Mouse (Mus musculus) liver, embryonic 13.5 days (tissue): ENCODE measurements around the gene Irgc1. TPM values are rescaled to one million over a fixed set of nuclear protein-coding genes. Genes with fewer than 3 reads are reported as not detected.

Experiments used
- ATAC-seq: fragments of 200-750 bp; cut with Nextera tagmentation; 2 replicates; pipeline ENCODE4 v1.8.0; 2017; ENCODE audit warnings: low read depth, mild to moderate bottlenecking, moderate number of reproducible peaks, moderate library complexity
- DNase-seq: peaks from one replicate; pipeline ENCODE4 v3.0.0; 2022
- H3K27ac ChIP-seq: fragments of 300-500 bp; sonication (generic); 2 replicates; pipeline ENCODE4 v1.5.1; 2015; ENCODE audit warnings: moderate library complexity, mild to moderate bottlenecking, inconsistent platforms
- H3K27me3 ChIP-seq: fragments of 300-500 bp; sonication (generic); 2 replicates; pipeline ENCODE4 v1.6.1; 2015; ENCODE audit warnings: mild to moderate bottlenecking, inconsistent platforms
- H3K36me3 ChIP-seq: fragments of 300-500 bp; sonication (generic); 2 replicates; pipeline ENCODE4 v1.6.1; 2015; ENCODE audit warnings: mild to moderate bottlenecking, inconsistent platforms
- H3K4me1 ChIP-seq: fragments of 300-500 bp; sonication (generic); replicated peaks from 2 replicates; pipeline ENCODE4 v1.6.1; 2015; ENCODE audit warnings: inconsistent platforms
- H3K4me2 ChIP-seq: fragments of 300-500 bp; sonication (generic); 2 replicates; pipeline ENCODE4 v1.6.1; 2015; ENCODE audit warnings: inconsistent platforms, mild to moderate bottlenecking, moderate library complexity
- H3K4me3 ChIP-seq: fragments of 300-500 bp; sonication (generic); replicated peaks from 2 replicates; pipeline ENCODE4 v1.5.1; 2015; ENCODE audit warnings: mild to moderate bottlenecking, inconsistent platforms
- H3K9ac ChIP-seq: fragments of 300-500 bp; sonication (generic); 2 replicates; pipeline ENCODE4 v1.6.1; 2015; ENCODE audit warnings: mild to moderate bottlenecking, inconsistent platforms
- H3K9me3 ChIP-seq: fragments of 300-500 bp; sonication (generic); replicated peaks from 2 replicates; pipeline ENCODE4 v1.6.1; 2016; ENCODE audit warnings: inconsistent platforms
- WGBS: fragments of 180-500 bp; shearing (Covaris S2); methylation state at CpG from one replicate; pipeline ENCODE4 v1.1.7; 2015; ENCODE audit not compliant: insufficient replicate concordance; 5-methylcytosine and 5-hydroxymethylcytosine counted together
- polyA plus RNA-seq: library from polyadenylated mRNA; unstranded; fragments of >200 nt; fragmentation: Nextera tagmentation; extraction: Ambion mirVana; gene quantifications from 2 replicates; pipeline ENCODE4 v1.2.1, GENCODE M21; 2015

Gene Irgc1
- polyA plus RNA-seq, 1 experiment from 2014 or later: not detected

GRCm38 (mm10) chr7:24481474-24482207 lies 29.5 kb upstream of the Irgc1 start, which contains the start of gene Cadm4:
Cadm4 (plus strand) TSS chr7:24482023.
- DNase-seq: peak; percentile 71
- peak; percentile 77 for ATAC-seq
- peaks cover 17% of the 10 kb centered on the region for H3K4me1 ChIP-seq
- peak within 1 kb of the TSS; percentile 75 for H3K4me2 ChIP-seq
- WGBS: under 1% methylated on average over 64 of the region's 83 CpGs
- H3K4me3 ChIP-seq: peak within 1 kb of the TSS; percentile 59
- H3K27ac ChIP-seq: no peak within 1 kb of the TSS
- no peaks in the 10 kb centered on the region for H3K36me3 ChIP-seq
- peaks cover 78% of the 10 kb centered on the region for H3K27me3 ChIP-seq
- H3K9ac ChIP-seq: peak within 1 kb of the TSS; percentile 43
- H3K9me3 ChIP-seq: 0 out of 2 replicates have a peak, but pooled peaks cover 3% of the 10 kb centered on the region

- H3K4me2 ChIP-seq: peak overlapping the region; percentile 75
- H3K27ac ChIP-seq: no peak overlapping the region
- DNase-seq (no peak), ATAC-seq (0 out of 2 replicates have a peak, but pooled peaks have one; percentile 5)
- peaks cover 17% of the 10 kb centered on the region for H3K4me1 ChIP-seq
- H3K36me3 ChIP-seq: no peaks in the 10 kb centered on the region
- 10% methylated on average over 14 of the region's 14 CpGs for WGBS
- H3K27me3 ChIP-seq: peaks cover 72% of the 10 kb centered on the region
- no peak overlapping the region for H3K9ac ChIP-seq
- H3K9me3 ChIP-seq: 0 out of 2 replicates have a peak, but pooled peaks cover 3% of the 10 kb centered on the region
- peak overlapping the region; percentile 59 for H3K4me3 ChIP-seq
These were observed 28.9 kb upstream of the Irgc1 start for GRCm38 (mm10) chr7:24480986-24481473.

GRCm38 (mm10) chr7:24480121-24480941 lies 28.2 kb upstream of the Irgc1 start:
- Histone ChIP-seq H3K4me3 (no peak overlapping the region), H3K27me3 (peaks cover 67% of the 10 kb centered on the region), H3K4me2 (no peak overlapping the region), H3K36me3 (no peaks in the 10 kb centered on the region), H3K9ac (no peak overlapping the region), H3K4me1 (peaks cover 17% of the 10 kb centered on the region), H3K27ac (no peak overlapping the region), H3K9me3 (0 out of 2 replicates have a peak, but pooled peaks cover 3% of the 10 kb centered on the region)
- 58% methylated on average over 18 of the region's 18 CpGs for WGBS
- DNase-seq (no peak), ATAC-seq (no peak)

- H3K9ac ChIP-seq: no peak overlapping the region
- H3K27ac ChIP-seq: no peak overlapping the region
- H3K4me2 ChIP-seq: no peak overlapping the region
- no peak overlapping the region for H3K4me3 ChIP-seq
- peaks cover 17% of the 10 kb centered on the region for H3K4me1 ChIP-seq
- H3K27me3 ChIP-seq: peaks cover 60% of the 10 kb centered on the region
- 0 out of 2 replicates have a peak, but pooled peaks cover 3% of the 10 kb centered on the region for H3K9me3 ChIP-seq
- DNase-seq (no peak), ATAC-seq (no peak)
- WGBS: 67% methylated on average over 2 of the region's 2 CpGs
- no peaks in the 10 kb centered on the region for H3K36me3 ChIP-seq
These were observed 27.6 kb upstream of the Irgc1 start for GRCm38 (mm10) chr7:24479685-24480084.

GRCm38 (mm10) chr7:24478911-24479310 lies 26.8 kb upstream of the Irgc1 start:
- Histone ChIP-seq H3K36me3 (no peaks in the 10 kb centered on the region), H3K4me3 (no peak overlapping the region), H3K9ac (no peak overlapping the region), H3K4me1 (peaks cover 17% of the 10 kb centered on the region), H3K27ac (no peak overlapping the region), H3K4me2 (no peak overlapping the region), H3K9me3 (0 out of 2 replicates have a peak, but pooled peaks cover 3% of the 10 kb centered on the region), H3K27me3 (peaks cover 52% of the 10 kb centered on the region)
- DNase-seq (no peak), ATAC-seq (no peak)
- WGBS: 64% methylated on average over 5 of the region's 5 CpGs

- 77% methylated on average over 7 of the region's 7 CpGs for WGBS
- peaks cover 12% of the 10 kb centered on the region for H3K4me1 ChIP-seq
- no peak overlapping the region for H3K4me3 ChIP-seq
- no peak overlapping the region for H3K27ac ChIP-seq
- no peaks in the 10 kb centered on the region for H3K36me3 ChIP-seq
- 0 out of 2 replicates have a peak, but pooled peaks cover 3% of the 10 kb centered on the region for H3K9me3 ChIP-seq
- DNase-seq (no peak), ATAC-seq (no peak)
- H3K27me3 ChIP-seq: peaks cover 32% of the 10 kb centered on the region
- no peak overlapping the region for H3K9ac ChIP-seq
- H3K4me2 ChIP-seq: no peak overlapping the region
These were observed 24.8 kb upstream of the Irgc1 start for GRCm38 (mm10) chr7:24476856-24477255.

- no peak overlapping the region for H3K4me2 ChIP-seq
- 65% methylated on average over 8 of the region's 8 CpGs for WGBS
- no peak for ATAC-seq
- DNase-seq: no peak
- H3K36me3 ChIP-seq: no peaks in the 10 kb centered on the region
- H3K27me3 ChIP-seq: peaks cover 27% of the 10 kb centered on the region
- H3K4me3 ChIP-seq: no peak overlapping the region
- H3K27ac ChIP-seq: no peak overlapping the region
- H3K9ac ChIP-seq: no peak overlapping the region
- H3K9me3 ChIP-seq: 0 out of 2 replicates have a peak, but pooled peaks cover 3% of the 10 kb centered on the region
- H3K4me1 ChIP-seq: peaks cover 7% of the 10 kb centered on the region
These were observed 24.2 kb upstream of the Irgc1 start for GRCm38 (mm10) chr7:24476338-24476737.

GRCm38 (mm10) chr7:24474811-24475506 lies 22.9 kb upstream of the Irgc1 start:
- Histone ChIP-seq H3K4me1 (no peaks in the 10 kb centered on the region), H3K9me3 (0 out of 2 replicates have a peak, but pooled peaks cover 3% of the 10 kb centered on the region), H3K9ac (no peak overlapping the region), H3K4me3 (no peak overlapping the region), H3K27ac (no peak overlapping the region), H3K27me3 (peaks cover 13% of the 10 kb centered on the region), H3K4me2 (no peak overlapping the region), H3K36me3 (no peaks in the 10 kb centered on the region)
- 70% methylated on average over 21 of the region's 21 CpGs for WGBS
- ATAC-seq (no peak), DNase-seq (no peak)

- Histone ChIP-seq H3K27me3 (peaks cover 3% of the 10 kb centered on the region), H3K4me1 (no peaks in the 10 kb centered on the region), H3K9me3 (0 out of 2 replicates have a peak, but pooled peaks cover 3% of the 10 kb centered on the region), H3K36me3 (no peaks in the 10 kb centered on the region), H3K9ac (no peak overlapping the region), H3K27ac (no peak overlapping the region), H3K4me2 (no peak overlapping the region), H3K4me3 (no peak overlapping the region)
- 58% methylated on average over 10 of the region's 10 CpGs for WGBS
- DNase-seq (peak; percentile 39), ATAC-seq (peak; percentile 54; the same call in 1 of the 2 replicates)
These were observed 21.9 kb upstream of the Irgc1 start for GRCm38 (mm10) chr7:24473913-24474529.

GRCm38 (mm10) chr7:24472937-24473336 lies 20.8 kb upstream of the Irgc1 start:
- Histone ChIP-seq H3K9ac (no peak overlapping the region), H3K27me3 (no peaks in the 10 kb centered on the region), H3K4me3 (no peak overlapping the region), H3K9me3 (0 out of 2 replicates have a peak, but pooled peaks cover 3% of the 10 kb centered on the region), H3K4me2 (no peak overlapping the region), H3K36me3 (no peaks in the 10 kb centered on the region), H3K4me1 (no peaks in the 10 kb centered on the region), H3K27ac (no peak overlapping the region)
- no peak for DNase-seq
- ATAC-seq: no peak
- WGBS: 67% methylated on average over 7 of the region's 7 CpGs
